Mouse (Mus musculus) intestine, postnatal 0 days (tissue): ENCODE measurements around the gene B3gnt9. TPM values are rescaled to one million over a fixed set of nuclear protein-coding genes. Genes with fewer than 3 reads are reported as not detected.

Experiments
- ATAC-seq: fragments of 200-750 bp; cut with Nextera tagmentation; 2 replicates; pipeline ENCODE4 v1.8.0; 2017; ENCODE audit warnings: mild to moderate bottlenecking, moderate TSS enrichment, moderate library complexity
- H3K27ac ChIP-seq: fragments of 300-500 bp; sonication (generic); 2 replicates; pipeline ENCODE4 v1.5.1; 2014; ENCODE audit warnings: mild to moderate bottlenecking, low read depth, low read length, moderate library complexity
- H3K27me3 ChIP-seq: fragments of 300-500 bp; sonication (generic); replicated peaks from 2 replicates; pipeline ENCODE4 v1.6.1; 2014; ENCODE audit warnings: low read length, mixed read lengths; ENCODE audit not compliant: control insufficient read depth, insufficient read depth
- H3K36me3 ChIP-seq: fragments of 300-500 bp; sonication (generic); 2 replicates; pipeline ENCODE4 v1.6.1; 2014; ENCODE audit warnings: mild to moderate bottlenecking, moderate library complexity; ENCODE audit not compliant: control insufficient read depth, insufficient read depth
- H3K4me1 ChIP-seq: fragments of 300-500 bp; sonication (generic); replicated peaks from 2 replicates; pipeline ENCODE4 v1.6.1; 2014; ENCODE audit warnings: antibody characterized with exemption, low read length, mixed read lengths; ENCODE audit not compliant: control insufficient read depth, insufficient read depth
- H3K4me2 ChIP-seq: fragments of 300-500 bp; sonication (generic); replicated peaks from 2 replicates; pipeline ENCODE4 v1.6.1; 2014; ENCODE audit warnings: low read depth, mild to moderate bottlenecking, moderate library complexity
- H3K4me3 ChIP-seq: fragments of 300-500 bp; sonication (generic); 2 replicates; pipeline ENCODE4 v1.5.1; 2014; ENCODE audit warnings: low read depth, low read length
- H3K9ac ChIP-seq: fragments of 300-500 bp; sonication (generic); 2 replicates; pipeline ENCODE4 v1.6.1; 2014; ENCODE audit warnings: mild to moderate bottlenecking, low read depth, low read length
- H3K9me3 ChIP-seq: fragments of 300-500 bp; sonication (generic); 2 replicates; pipeline ENCODE4 v1.6.1; 2016; ENCODE audit warnings: mixed run types; ENCODE audit not compliant: control insufficient read depth
- CTCF ChIP-seq: sonication (generic); IDR thresholded peaks from 2 replicates; pipeline ENCODE4 v1.5.1; 2016; ENCODE audit warnings: low read depth, mild to moderate bottlenecking, control low read depth, antibody characterized with exemption, moderate library complexity
- WGBS: fragments of 180-500 bp; shearing (Covaris S2); extraction: QIAGEN DNeasy Blood & Tissue Kit; methylation state at CpG from one replicate; pipeline ENCODE4 v1.1.7; 2014; 5-methylcytosine and 5-hydroxymethylcytosine counted together
- polyA plus RNA-seq: library from polyadenylated mRNA; unstranded; fragments of >200 nt; fragmentation: Nextera tagmentation; extraction: Ambion mirVana; gene quantifications from 2 replicates; pipeline ENCODE4 v1.2.1, GENCODE M21; 2015

Gene B3gnt9
- polyA plus RNA-seq, 1 experiment from 2014 or later = 8.1 TPM

GRCm38 (mm10) chr8:105276292-105277120 is 21.6 kb upstream of the B3gnt9 start:
- 0 out of 2 replicates have a peak, but pooled peaks have one; percentile 7 for TF ChIP-seq CTCF
- WGBS = 4% methylated on average over 30 of the region's 30 CpGs
- no peak for ATAC-seq
- H3K4me3 ChIP-seq = peak overlapping the region; percentile 39
- no peaks in the 10 kb centered on the region for H3K36me3 ChIP-seq
- H3K27ac ChIP-seq = no peak overlapping the region
- H3K9me3 ChIP-seq = no peaks in the 10 kb centered on the region
- H3K27me3 ChIP-seq = peaks cover 66% of the 10 kb centered on the region
- H3K4me1 ChIP-seq = peaks cover 9% of the 10 kb centered on the region
- H3K4me2 ChIP-seq = peak overlapping the region; percentile 83
- H3K9ac ChIP-seq = peak overlapping the region; percentile 11; the same call in 1 of the 2 replicates

- Histone ChIP-seq H3K9ac (peak within 1 kb of the TSS; percentile 11; the same call in 1 of the 2 replicates), H3K9me3 (no peaks in the 10 kb centered on the region), H3K4me3 (peak within 1 kb of the TSS; percentile 39), H3K4me1 (peaks cover 9% of the 10 kb centered on the region), H3K27ac (no peak within 1 kb of the TSS), H3K4me2 (peak within 1 kb of the TSS; percentile 83), H3K27me3 (peaks cover 73% of the 10 kb centered on the region), H3K36me3 (no peaks in the 10 kb centered on the region)
- TF ChIP-seq CTCF = no peak
- ATAC-seq = no peak
- WGBS = 7% methylated on average over 10 of the region's 10 CpGs
These were observed 20.9 kb upstream of the B3gnt9 start, which contains the start of gene Nol3 for GRCm38 (mm10) chr8:105275840-105276239. Nol3 (plus strand) TSS chr8:105276140.

GRCm38 (mm10) chr8:105275387-105275786 is 20.4 kb upstream of the B3gnt9 start:
- Histone ChIP-seq H3K9me3 (no peaks in the 10 kb centered on the region), H3K4me3 (peak overlapping the region; percentile 39; the same call in 1 of the 2 replicates), H3K9ac (no peak overlapping the region), H3K4me2 (peak overlapping the region; percentile 83), H3K36me3 (no peaks in the 10 kb centered on the region), H3K27me3 (peaks cover 77% of the 10 kb centered on the region), H3K4me1 (peaks cover 10% of the 10 kb centered on the region), H3K27ac (no peak overlapping the region)
- no peak for TF ChIP-seq CTCF
- no peak for ATAC-seq
- WGBS = 16% methylated on average over 11 of the region's 11 CpGs

- 8% methylated on average over 11 of the region's 11 CpGs for WGBS
- Histone ChIP-seq H3K36me3 (peaks cover 10% of the 10 kb centered on the region; the same call in 1 of the 2 replicates), H3K9me3 (no peaks in the 10 kb centered on the region), H3K4me3 (no peak overlapping the region), H3K4me1 (peaks cover 19% of the 10 kb centered on the region; the same call in 1 of the 2 replicates), H3K27ac (no peak overlapping the region), H3K4me2 (no peak overlapping the region), H3K9ac (no peak overlapping the region), H3K27me3 (peaks cover 73% of the 10 kb centered on the region)
- ATAC-seq = no peak
- TF ChIP-seq CTCF = no peak
These were observed 15.9 kb upstream of the B3gnt9 start for GRCm38 (mm10) chr8:105270916-105271186.

- Histone ChIP-seq H3K9ac (no peak overlapping the region), H3K9me3 (no peaks in the 10 kb centered on the region), H3K4me3 (peak overlapping the region; percentile 43), H3K36me3 (peaks cover 10% of the 10 kb centered on the region; the same call in 1 of the 2 replicates), H3K27me3 (peaks cover 69% of the 10 kb centered on the region), H3K27ac (no peak overlapping the region), H3K4me1 (peaks cover 17% of the 10 kb centered on the region; the same call in 1 of the 2 replicates), H3K4me2 (peak overlapping the region; percentile 78)
- no peak for ATAC-seq
- WGBS = 8% methylated on average over 39 of the region's 39 CpGs
- TF ChIP-seq CTCF = no peak
These were observed 15.4 kb upstream of the B3gnt9 start for GRCm38 (mm10) chr8:105270101-105270915.

GRCm38 (mm10) chr8:105269461-105269947 is 14.6 kb upstream of the B3gnt9 start, which contains the start of gene Hsf4:
Hsf4 (plus strand) TSS chr8:105269801.
- TF ChIP-seq CTCF = no peak
- peak; percentile 65 for ATAC-seq
- H3K36me3 ChIP-seq = peaks cover 10% of the 10 kb centered on the region; the same call in 1 of the 2 replicates
- H3K4me2 ChIP-seq = peak within 1 kb of the TSS; percentile 78
- H3K4me1 ChIP-seq = peaks cover 22% of the 10 kb centered on the region; the same call in 1 of the 2 replicates
- H3K27me3 ChIP-seq = peaks cover 61% of the 10 kb centered on the region
- no peak within 1 kb of the TSS for H3K27ac ChIP-seq
- H3K4me3 ChIP-seq = peak within 1 kb of the TSS; percentile 43
- 0 out of 2 replicates have a peak within 1 kb of the TSS, but pooled peaks have one; percentile 22 for H3K9ac ChIP-seq
- H3K9me3 ChIP-seq = no peaks in the 10 kb centered on the region
- 2% methylated on average over 42 of the region's 42 CpGs for WGBS
